Mouse (Mus musculus) hindbrain, embryonic 12.5 days (tissue): ENCODE data around the gene Mmgt2. TPM values are rescaled to one million over a fixed set of nuclear protein-coding genes. Genes with fewer than 3 reads are reported as not detected.

Experiments
- ATAC-seq: fragments of 200-750 bp; cut with Nextera tagmentation; 2 replicates; pipeline ENCODE4 v1.8.0; 2017; ENCODE audit warnings: moderate TSS enrichment; ENCODE audit not compliant: low FRiP score
- H3K27ac ChIP-seq: fragments of 300-500 bp; sonication (generic); 2 replicates; pipeline ENCODE4 v1.5.1; 2016; ENCODE audit warnings: mild to moderate bottlenecking
- H3K27me3 ChIP-seq: fragments of 300-500 bp; sonication (generic); 2 replicates; pipeline ENCODE4 v1.6.1; 2016; ENCODE audit warnings: mild to moderate bottlenecking
- H3K36me3 ChIP-seq: fragments of 300-500 bp; sonication (generic); 2 replicates; pipeline ENCODE4 v1.6.1; 2016; ENCODE audit warnings: mild to moderate bottlenecking
- H3K4me1 ChIP-seq: fragments of 300-500 bp; sonication (generic); 2 replicates; pipeline ENCODE4 v1.6.1; 2016
- H3K4me2 ChIP-seq: fragments of 300-500 bp; sonication (generic); replicated peaks from 2 replicates; pipeline ENCODE4 v1.6.1; 2016; ENCODE audit warnings: mild to moderate bottlenecking
- H3K4me3 ChIP-seq: fragments of 300-500 bp; sonication (generic); 2 replicates; pipeline ENCODE4 v1.5.1; 2016; ENCODE audit warnings: mild to moderate bottlenecking
- H3K9ac ChIP-seq: fragments of 300-500 bp; sonication (generic); 2 replicates; pipeline ENCODE4 v1.6.1; 2016; ENCODE audit warnings: mild to moderate bottlenecking, moderate library complexity
- H3K9me3 ChIP-seq: fragments of 300-500 bp; sonication (generic); replicated peaks from 2 replicates; pipeline ENCODE4 v1.6.1; 2016; ENCODE audit warnings: mild to moderate bottlenecking
- WGBS: fragments of 180-500 bp; shearing (Covaris S2); methylation state at CpG from one replicate; pipeline ENCODE4 v1.1.7; 2016; 5-methylcytosine and 5-hydroxymethylcytosine counted together
- polyA plus RNA-seq: library from polyadenylated mRNA; unstranded; fragments of >200 nt; fragmentation: Nextera tagmentation; extraction: Ambion mirVana; gene quantifications from 2 replicates; pipeline ENCODE4 v1.2.1, GENCODE M21; 2016

Mmgt2 gene
- polyA plus RNA-seq, 1 experiment from 2014 or later: 38.7 TPM

DNA sequence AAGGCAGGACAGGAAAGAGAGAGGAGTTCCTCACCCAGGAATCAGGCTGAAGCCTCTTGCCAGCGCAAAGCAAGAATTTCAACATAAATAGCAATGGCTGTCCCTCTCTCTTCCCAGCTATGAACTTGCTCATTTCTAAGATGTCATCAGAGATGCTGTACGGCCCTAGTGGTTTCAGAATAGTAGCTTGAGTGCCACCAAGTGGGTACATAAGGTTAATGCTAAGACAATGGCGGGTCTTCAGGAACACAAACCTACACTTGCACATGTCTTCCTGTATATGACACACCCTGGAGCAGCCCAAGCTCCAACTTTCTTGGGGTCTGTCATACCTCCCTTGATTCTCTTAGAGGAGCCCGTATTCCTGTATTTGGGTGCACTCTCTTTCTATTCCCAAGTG, 51.3 kb downstream of the Mmgt2 start:
- no peak overlapping the region for H3K4me3 ChIP-seq
- H3K9ac ChIP-seq: no peak overlapping the region
- H3K4me1 ChIP-seq: no peaks in the 10 kb centered on the region
- H3K27me3 ChIP-seq: no peaks in the 10 kb centered on the region
- H3K27ac ChIP-seq: no peak overlapping the region
- no peaks in the 10 kb centered on the region for H3K9me3 ChIP-seq
- H3K36me3 ChIP-seq: no peaks in the 10 kb centered on the region
- 70% methylated on average over 4 of the region's 4 CpGs for WGBS
- no peak for ATAC-seq
- no peak overlapping the region for H3K4me2 ChIP-seq

DNA sequence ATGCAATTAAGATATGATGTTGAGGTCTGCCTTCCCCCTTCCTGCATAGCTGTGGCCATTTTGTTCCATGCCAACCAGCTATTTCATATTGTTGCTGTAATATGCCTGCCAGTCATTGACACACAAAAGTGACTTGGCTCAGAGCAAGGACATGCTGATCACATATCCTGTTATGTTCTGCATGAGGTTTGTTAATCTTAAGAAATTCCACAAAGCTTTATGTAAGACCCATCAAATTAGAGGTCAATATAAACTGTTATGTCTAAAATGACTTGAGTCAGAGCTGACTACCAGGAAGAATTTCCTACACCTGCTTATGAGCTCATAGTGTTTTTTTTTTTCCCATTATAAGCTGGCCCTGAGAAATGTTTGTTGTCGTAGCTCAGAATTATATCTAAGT, 52.8 kb downstream of the Mmgt2 start:
- ATAC-seq: no peak
- Histone ChIP-seq H3K4me2 (no peak overlapping the region), H3K4me3 (no peak overlapping the region), H3K9me3 (no peaks in the 10 kb centered on the region), H3K27me3 (no peaks in the 10 kb centered on the region), H3K4me1 (no peaks in the 10 kb centered on the region), H3K36me3 (no peaks in the 10 kb centered on the region), H3K9ac (no peak overlapping the region), H3K27ac (no peak overlapping the region)
- WGBS: 86% methylated on average over 1 of the region's 1 CpGs

DNA sequence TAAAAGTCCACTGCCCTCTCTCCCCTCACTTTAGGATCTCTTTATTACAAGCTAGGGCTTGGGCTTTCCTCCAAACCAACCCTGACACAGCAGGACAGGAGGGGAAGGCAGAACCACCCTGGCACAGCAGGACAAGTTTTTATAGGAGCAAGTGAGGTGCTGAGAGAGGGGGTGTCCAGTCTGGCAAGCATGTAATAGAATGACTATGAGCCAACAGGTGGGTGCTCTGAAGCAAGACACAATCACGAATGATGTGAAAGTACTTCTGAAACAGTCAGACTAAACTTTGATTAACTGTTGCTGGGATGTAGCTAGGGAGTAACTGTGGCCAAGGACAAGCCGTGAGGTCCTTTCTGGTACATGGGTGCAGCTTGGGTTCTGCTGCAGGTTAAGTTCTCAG, 57.7 kb downstream of the Mmgt2 start:
- no peak overlapping the region for H3K9ac ChIP-seq
- WGBS: 97% methylated on average over 2 of the region's 2 CpGs
- ATAC-seq: no peak
- H3K27me3 ChIP-seq: no peaks in the 10 kb centered on the region
- no peaks in the 10 kb centered on the region for H3K9me3 ChIP-seq
- H3K27ac ChIP-seq: no peak overlapping the region
- H3K36me3 ChIP-seq: peaks cover 14% of the 10 kb centered on the region
- H3K4me3 ChIP-seq: no peak overlapping the region
- no peaks in the 10 kb centered on the region for H3K4me1 ChIP-seq
- no peak overlapping the region for H3K4me2 ChIP-seq

DNA sequence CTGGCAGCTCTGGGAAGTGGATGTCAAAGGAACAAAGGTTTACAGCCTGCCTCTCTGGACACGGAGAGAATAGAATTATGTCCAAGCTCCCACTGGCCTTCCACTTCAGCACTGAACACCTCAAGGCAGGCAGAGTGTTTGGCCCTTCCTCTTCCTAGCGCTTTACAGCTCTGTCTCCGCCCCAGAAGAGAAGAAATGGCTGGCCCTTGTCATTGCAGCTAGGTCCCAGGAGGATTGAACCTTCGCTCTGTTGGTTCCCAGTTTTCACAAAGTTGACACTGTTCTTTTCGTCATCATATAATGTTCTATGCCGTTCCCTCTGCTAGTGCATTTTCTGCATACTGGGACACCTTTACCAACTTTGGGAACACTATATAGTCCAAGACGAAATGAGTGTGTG, 59.8 kb downstream of the Mmgt2 start:
- no peak for ATAC-seq
- 85% methylated on average over 7 of the region's 7 CpGs for WGBS

DNA sequence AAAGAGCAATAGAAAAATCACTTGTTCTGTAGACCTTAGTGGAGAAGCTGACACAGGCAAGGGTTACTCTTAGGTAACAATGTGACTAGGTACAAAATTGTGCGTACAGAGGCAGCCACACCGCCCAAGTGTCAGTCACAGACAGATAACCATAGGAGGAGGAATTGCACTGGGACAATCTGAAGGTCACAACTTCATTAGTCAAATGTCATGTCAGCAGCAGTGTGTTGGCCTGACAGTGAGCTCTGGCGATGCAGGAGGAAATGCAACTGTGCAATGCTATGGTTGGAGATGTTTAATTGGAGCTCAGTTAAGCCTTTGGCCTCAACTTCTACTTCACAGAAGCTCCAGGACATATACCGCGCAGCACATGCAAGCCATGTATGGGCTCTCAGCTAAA, 62.2 kb downstream of the Mmgt2 start:
- no peaks in the 10 kb centered on the region for H3K27me3 ChIP-seq
- H3K9me3 ChIP-seq: no peaks in the 10 kb centered on the region
- 89% methylated on average over 5 of the region's 5 CpGs for WGBS
- H3K27ac ChIP-seq: no peak overlapping the region
- no peaks in the 10 kb centered on the region for H3K4me1 ChIP-seq
- H3K4me3 ChIP-seq: no peak overlapping the region
- peaks cover 51% of the 10 kb centered on the region for H3K36me3 ChIP-seq
- H3K4me2 ChIP-seq: no peak overlapping the region
- ATAC-seq: no peak
- H3K9ac ChIP-seq: no peak overlapping the region

More for the DNA sequence above, 59.8 kb downstream of the Mmgt2 start:
- Histone ChIP-seq H3K27ac (no peak overlapping the region), H3K27me3 (no peaks in the 10 kb centered on the region), H3K4me2 (no peak overlapping the region), H3K4me1 (no peaks in the 10 kb centered on the region), H3K36me3 (peaks cover 32% of the 10 kb centered on the region), H3K4me3 (no peak overlapping the region), H3K9me3 (no peaks in the 10 kb centered on the region), H3K9ac (no peak overlapping the region)

Other genes starting within 250 kb of the Mmgt2 start
- gene Pigl, start 190.2 kb upstream of the Mmgt2 start, polyA plus RNA-seq: 10.5 and 10.7 TPM in 2 replicates
- gene Ncor1, start 190.1 kb upstream of the Mmgt2 start, polyA plus RNA-seq: 200 and 201 TPM in 2 replicates
- 47.2 and 51.6 TPM in 2 replicates for gene Cenpv, start 109.4 kb upstream of the Mmgt2 start, polyA plus RNA-seq
- 3,674 and 3,736 TPM in 2 replicates for gene Ubb, start 97.5 kb upstream of the Mmgt2 start, polyA plus RNA-seq
- 10.8 and 14.3 TPM in 2 replicates for gene Trpv2, start 74.2 kb upstream of the Mmgt2 start, polyA plus RNA-seq
- 18.0 and 19.1 TPM in 2 replicates for gene Lrrc75a, start 141 bp upstream of the Mmgt2 start, polyA plus RNA-seq
- gene Zfp287, start 83.2 kb downstream of the Mmgt2 start, polyA plus RNA-seq: 20.8 and 21.1 TPM in 2 replicates
- gene Gm10428, start 104.4 kb downstream of the Mmgt2 start, polyA plus RNA-seq: not detected in 2 replicates
- 31.2 and 31.9 TPM in 2 replicates for gene Zfp286, start 140.8 kb downstream of the Mmgt2 start, polyA plus RNA-seq
- gene Trim16, start 171.6 kb downstream of the Mmgt2 start, polyA plus RNA-seq: 8.0 and 9.4 TPM in 2 replicates
- gene Fbxw10, start 198.4 kb downstream of the Mmgt2 start, polyA plus RNA-seq: 0.25 and 0.40 TPM in 2 replicates
- 49.5 and 51.7 TPM in 2 replicates for gene Tvp23b, start 230.8 kb downstream of the Mmgt2 start, polyA plus RNA-seq